Mouse (Mus musculus) cerebellum, adult 9-10 months (tissue): ENCODE results near the gene Adpgk.

Experiments used
- DNase-seq: peaks from one replicate; pipeline ENCODE4 v3.0.0; 2022

Gene Adpgk

DNA sequence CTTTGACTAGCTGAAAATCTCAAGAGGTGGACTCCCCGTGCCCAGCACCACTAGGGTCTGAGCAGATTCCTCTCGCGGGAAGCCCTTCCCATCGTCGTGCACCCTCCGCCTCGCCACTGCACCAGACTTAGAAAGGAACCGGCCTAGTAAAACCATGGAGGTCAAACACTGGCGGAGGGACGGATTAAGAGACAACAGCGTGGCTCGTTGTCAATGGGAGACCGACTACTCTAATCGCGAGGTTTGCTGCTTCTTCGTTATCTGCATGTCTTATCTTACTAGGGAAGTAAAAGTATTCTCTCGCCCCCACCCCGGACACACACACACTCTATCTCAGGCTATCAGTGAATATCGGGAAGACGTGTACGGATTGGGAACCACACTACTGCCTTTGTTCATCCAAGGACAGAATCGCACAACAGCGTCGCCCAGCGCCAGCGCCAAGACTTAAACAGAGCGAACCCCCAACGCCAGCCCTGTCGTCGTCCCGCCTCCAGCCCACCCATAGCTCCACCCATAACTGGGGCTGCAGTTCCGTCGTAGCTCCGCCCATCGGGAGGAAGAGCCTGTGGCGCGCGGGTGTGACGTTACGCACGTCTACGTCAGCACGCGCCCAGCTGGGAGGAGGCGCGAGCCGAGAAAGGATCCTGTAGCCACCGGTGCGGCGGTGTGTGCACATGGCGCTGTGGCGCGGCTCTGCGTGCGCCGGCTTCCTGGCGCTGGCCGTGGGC lies at the start of gene Adpgk:
TSS of gene Adpgk (plus strand) at position 602 of the 731 bp plus-strand sequence.
- peak; percentile 99 for DNase-seq

GRCm38 (mm10) chr9:59245181-59245580 lies 46.2 kb upstream of the Adpgk start:
- DNase-seq: no peak

GRCm38 (mm10) chr9:59246456-59247029 lies 44.8 kb upstream of the Adpgk start:
- DNase-seq: no peak

DNA sequence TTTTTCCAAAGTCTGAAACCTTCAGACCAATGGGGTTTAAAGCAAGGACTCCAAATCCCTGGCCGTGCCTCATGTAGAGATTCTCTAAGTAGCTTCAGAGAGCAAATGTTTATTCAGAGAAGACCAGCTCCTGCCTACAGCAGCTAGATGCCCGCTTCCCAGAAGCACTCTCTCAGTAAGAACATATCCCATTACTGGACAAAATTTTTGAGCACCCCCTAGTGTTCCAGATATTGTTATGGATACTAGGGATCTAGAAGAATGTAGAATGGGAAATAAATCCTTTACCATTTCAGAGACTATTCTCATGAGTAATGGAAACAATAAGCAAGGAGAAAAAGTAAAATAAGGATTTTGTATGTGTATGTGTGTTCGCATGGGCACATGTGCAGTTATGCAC lies 42.0 kb upstream of the Adpgk start:
- DNase-seq: no peak

DNA sequence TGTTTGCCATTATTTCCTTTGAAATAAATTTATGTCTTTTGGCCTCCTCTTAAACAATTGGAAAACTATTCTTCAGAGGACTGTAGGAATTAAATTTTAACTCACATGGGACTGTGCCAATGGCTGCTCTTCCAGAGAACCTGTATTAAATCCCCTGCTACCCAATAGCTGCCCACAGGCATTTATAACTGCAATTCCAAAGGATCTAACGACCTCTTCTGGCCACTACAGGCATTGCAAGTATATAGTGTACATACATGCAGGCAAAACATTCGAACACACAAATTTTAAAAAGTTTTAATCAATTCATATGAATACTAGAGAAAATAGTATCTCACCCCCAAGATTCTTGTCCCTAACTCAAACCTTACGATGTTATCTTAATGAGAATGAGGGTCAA lies 41.1 kb upstream of the Adpgk start:
- DNase-seq: no peak

GRCm38 (mm10) chr9:59254716-59255421 lies 36.5 kb upstream of the Adpgk start:
- DNase-seq: no peak

DNA sequence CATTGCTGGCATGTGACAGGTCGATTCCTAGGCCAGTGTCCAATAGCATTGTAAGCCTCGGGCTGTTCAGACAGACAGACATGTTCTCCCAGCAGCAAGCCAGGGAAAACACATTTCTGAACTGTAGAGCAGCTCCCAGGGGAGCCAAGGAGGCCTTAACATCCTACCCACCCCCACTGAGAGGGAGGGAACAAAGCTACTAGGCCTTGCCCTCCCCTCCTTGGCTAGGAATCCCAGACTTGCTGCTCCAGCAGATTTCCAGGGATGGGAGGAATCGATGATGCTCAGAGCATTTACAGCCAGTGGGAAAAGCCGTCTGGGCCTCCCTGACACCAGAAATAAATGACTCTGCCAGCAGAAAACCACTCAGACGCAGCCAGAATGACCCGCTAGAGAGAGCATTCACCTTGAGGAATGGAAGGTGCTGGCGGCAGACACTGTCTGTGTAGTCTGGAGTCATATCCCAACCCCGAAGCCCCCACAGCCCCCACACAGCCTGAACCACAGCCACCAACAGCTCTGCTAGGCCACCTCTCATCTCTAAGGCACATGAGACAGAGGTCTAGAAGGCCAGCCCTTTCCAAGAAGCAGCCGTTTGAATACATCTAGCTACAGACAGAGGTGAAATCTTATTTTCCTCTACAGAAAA lies 31.4 kb upstream of the Adpgk start:
- DNase-seq: no peak

DNA sequence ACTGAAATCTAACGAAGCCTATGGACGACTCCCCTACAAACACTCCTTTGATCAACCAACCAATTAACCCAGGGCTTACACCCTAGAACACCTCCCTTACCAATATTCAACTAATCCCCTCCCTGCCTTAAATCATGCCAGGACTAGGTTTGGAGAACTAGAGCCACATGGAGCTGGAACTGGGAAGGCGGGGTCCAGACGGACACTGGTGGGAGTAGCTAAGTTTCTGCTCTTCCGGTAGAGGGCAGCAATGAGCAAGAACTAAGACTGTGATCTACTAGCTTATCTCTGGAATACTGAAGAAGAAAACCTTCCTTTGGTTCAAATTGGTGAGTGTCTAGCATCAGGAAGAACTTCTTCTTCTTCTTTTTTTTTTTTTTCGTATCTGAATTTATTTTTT lies 25.0 kb upstream of the Adpgk start:
- DNase-seq: no peak

GRCm38 (mm10) chr9:59269728-59270127 lies 21.6 kb upstream of the Adpgk start:
- DNase-seq: peak; percentile 63

- no peak for DNase-seq
Observed at GRCm38 (mm10) chr9:59271081-59271480, 20.3 kb upstream of the Adpgk start.

- DNase-seq: no peak
Observed at GRCm38 (mm10) chr9:59271711-59272110, 19.6 kb upstream of the Adpgk start.

DNA sequence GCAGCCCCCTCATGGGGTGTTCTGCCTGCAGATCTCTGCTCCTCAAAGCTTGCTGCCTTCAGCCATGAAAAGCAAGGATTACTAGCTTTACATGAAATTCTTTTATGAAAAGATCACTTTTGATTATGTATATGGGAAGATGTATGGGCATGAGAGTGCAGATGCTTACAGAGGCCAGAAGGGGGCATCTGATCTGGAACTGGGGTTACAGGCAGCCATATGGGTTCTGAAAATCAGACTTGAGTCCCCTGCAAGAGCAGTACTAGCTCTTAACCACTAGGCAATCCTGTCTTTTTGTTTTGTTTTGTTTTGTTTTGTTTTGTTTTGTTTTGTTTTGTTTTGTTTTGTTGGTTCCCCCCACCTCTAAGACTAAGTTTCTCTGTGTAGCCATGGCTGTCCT lies 18.2 kb upstream of the Adpgk start:
- no peak for DNase-seq

GRCm38 (mm10) chr9:59274846-59275455 lies 16.4 kb upstream of the Adpgk start:
- DNase-seq: no peak

- DNase-seq: no peak
Observed at GRCm38 (mm10) chr9:59278199-59278598, 13.2 kb upstream of the Adpgk start.

GRCm38 (mm10) chr9:59278694-59279093 lies 12.7 kb upstream of the Adpgk start:
- no peak for DNase-seq

- DNase-seq: no peak
Observed at GRCm38 (mm10) chr9:59280888-59281287, 10.5 kb upstream of the Adpgk start.

DNA sequence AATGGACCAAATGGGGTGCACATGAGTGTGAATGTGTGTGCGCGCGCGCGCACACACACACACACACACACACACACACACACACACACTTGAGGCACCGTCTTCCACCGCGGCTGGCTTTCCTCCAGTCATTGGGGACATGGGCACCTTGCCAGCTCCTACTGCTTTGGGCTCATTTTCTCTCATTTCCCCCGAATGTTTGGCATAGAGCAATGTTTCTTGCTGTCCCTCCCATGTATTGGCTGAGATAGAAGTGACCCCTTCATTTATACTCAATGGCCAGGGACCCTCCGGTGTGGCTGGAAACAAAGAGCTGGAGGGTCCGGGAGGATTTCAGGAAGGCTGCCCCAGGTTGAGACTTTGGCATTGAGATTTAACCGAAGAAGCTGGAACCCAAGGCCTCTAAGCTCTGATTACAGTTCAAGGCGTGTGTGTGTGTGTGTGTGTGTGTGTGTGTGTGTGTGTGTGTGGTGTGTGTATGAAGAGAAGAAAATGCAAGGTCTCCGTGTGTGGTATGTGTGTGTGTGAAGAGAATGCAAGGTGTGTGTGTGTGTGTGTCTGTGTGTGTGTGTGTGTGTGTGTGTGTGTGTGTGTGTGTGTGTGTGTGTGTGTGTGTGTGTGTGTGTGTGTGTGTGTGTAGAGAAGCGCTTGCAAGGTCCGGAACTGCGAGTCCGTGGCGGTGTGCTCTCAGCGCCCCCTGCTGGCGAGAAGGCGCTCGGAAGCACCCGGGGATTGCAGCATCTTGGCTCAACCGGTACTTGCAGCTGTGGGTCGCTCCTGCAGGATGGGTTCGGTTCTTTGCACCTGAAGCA lies 9.3 kb upstream of the Adpgk start:
- DNase-seq: peak; percentile 76

- no peak for DNase-seq
Observed at GRCm38 (mm10) chr9:59282683-59282986, 8.7 kb upstream of the Adpgk start.

GRCm38 (mm10) chr9:59285614-59286013 lies 5.7 kb upstream of the Adpgk start:
- DNase-seq: no peak

- DNase-seq: no peak
Observed at GRCm38 (mm10) chr9:59288058-59288457, 3.3 kb upstream of the Adpgk start.

GRCm38 (mm10) chr9:59288685-59289410 lies 2.5 kb upstream of the Adpgk start:
- no peak for DNase-seq
